Mouse (Mus musculus) central nervous system, embryonic 14 days (tissue): Measurements from ENCODE around the gene Myo7a. TPM values are rescaled to one million over a fixed set of nuclear protein-coding genes. Genes with fewer than 3 reads are reported as not detected.

ENCODE experiments used
- polyA plus RNA-seq: library from polyadenylated mRNA; depleted of rRNA; stranded (reverse); fragments of >200 nt; gene quantifications from 2 replicates; pipeline ENCODE4 v1.2.3, GENCODE M21; 2012; rRNA removed

Myo7a gene
- 25.6 and 26.6 TPM in 2 replicates for polyA plus RNA-seq

DNA sequence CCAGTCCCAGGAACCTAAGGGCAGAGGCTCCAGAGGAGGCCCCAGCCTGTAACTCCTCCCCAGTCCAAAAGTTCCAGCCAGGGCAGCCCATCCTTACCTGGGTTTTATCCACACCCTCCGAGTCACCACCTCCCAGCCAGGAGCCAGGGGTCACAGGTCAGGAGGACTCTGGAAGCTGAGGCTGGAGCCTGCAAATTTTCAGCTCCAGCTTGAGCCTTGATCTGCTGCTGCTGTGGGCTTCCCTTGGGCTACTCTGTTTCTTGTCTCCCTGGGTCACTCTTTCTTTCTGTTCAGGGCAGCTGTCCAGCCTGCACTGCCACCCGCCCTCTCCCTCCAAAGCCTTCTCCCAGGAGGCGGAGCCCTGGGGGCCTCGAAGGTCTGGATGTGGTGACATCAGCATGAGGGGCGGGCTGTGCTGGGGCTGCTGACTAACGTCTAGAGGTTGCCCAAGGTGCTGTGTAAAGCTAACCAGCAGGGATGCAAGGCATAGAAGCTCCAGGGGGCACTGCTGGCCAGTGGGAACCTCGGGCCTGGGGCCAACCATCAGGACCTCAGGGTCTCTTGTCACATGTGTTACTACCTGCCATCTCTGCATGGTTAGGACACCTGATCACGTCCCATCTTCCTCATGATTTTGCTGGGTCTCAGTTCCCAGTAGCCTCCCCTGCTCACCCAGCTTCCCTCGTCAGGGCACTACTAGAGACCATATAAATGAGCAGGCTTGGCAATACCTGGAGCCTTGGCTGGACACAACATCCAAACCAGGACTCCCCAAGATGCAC, at the start of gene Myo7a:
Gene Myo7a (minus strand): TSS at position 346 of the 782 bp plus-strand sequence.

GRCm38 (mm10) chr7:98145402-98145801, 26.1 kb upstream of the Myo7a start, which contains the start of gene Omp:
Gene Omp, minus strand, starts transcription at chr7:98145502.

Other genes with a start within 250 kb of the Myo7a start
- gene Gdpd4, start 199.6 kb downstream of the Myo7a start, polyA plus RNA-seq, result not detected in 2 replicates
- 0.28 and 0.51 TPM in 2 replicates for gene Omp, start 26.0 kb upstream of the Myo7a start, polyA plus RNA-seq
- gene Capn5, start 58.8 kb upstream of the Myo7a start, polyA plus RNA-seq, result 18.2 and 19.0 TPM in 2 replicates
- gene B3gnt6, start 80.0 kb upstream of the Myo7a start, polyA plus RNA-seq, result 0.26 and 0.30 TPM in 2 replicates
- gene Acer3, start 201.7 kb upstream of the Myo7a start, polyA plus RNA-seq, result 9.1 and 12.5 TPM in 2 replicates
- gene Tsku, start 241.8 kb upstream of the Myo7a start, polyA plus RNA-seq, result 13.2 and 16.7 TPM in 2 replicates